In the genomic region with DNA sequence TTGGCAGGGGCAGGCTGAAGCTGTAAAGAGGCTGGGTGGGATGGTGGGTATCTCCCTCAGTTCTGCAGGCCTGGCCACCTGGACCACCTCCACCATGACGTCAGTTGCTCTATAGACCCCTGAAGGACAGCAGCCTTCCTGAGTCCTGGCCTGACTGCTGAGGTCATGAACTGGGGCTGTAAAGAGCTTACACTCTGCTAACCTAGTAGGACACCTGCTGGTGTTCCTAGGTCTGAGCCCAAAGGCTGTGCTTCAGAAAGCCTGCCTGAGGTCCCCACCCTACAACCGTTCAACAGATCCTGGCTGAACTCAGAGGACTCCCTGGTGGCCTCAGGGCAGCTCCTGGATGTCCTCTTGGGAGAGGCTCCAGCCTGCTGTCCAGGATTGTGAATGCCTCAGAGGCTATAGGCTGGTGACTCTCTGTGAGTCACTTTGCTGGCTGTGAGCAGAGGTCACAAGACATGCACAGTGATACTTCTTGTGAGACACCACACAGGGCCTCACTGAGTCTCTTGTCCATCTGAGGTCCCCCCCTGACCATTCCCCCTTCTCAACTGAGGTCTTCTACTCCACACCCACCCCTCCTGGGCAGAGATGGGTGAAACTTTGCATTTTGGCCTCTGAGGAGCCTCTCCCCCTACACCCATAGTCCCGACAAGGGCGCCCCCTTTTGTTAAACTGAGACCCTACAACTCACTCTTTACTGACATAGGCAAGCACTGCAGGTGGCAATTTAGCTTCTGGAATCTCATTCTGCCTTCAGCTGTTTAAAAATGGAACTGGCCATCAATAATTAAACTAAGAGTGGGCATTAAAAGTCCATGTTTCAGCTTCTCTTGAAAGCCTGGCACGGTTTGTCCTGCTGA, we compare ENCODE assay signal across 10 mouse cellular contexts.
A peak's percentile ranks its signal among the peaks of the same experiment; 100 is the strongest.
DNase-seq lines count a peak whose midpoint lies in the region; ATAC-seq and TF ChIP-seq lines count a peak whose summit lies in the region.
"Had no signal": no experiment of that assay in that cellular context is flagged by ENCODE, and none has a peak within 500 bp of the region (broad histone marks: within the 10 kb centered on the region; RNA-seq: fewer than 3 reads in every experiment).

No protein-coding gene starts in this region.

- no peak for ATAC-seq in forebrain, embryonic 15.5 days (replicated peaks)
- no peak for ATAC-seq in forebrain, embryonic 12.5 days (ENCODE audit: low FRiP score)
- ATAC-seq in inflammation-experienced regulatory T-cells, adult 6 months = no peak

- H3K4me1 ChIP-seq in forebrain, embryonic 15.5 days = peaks cover 23% of the 10 kb centered on the region
- H3K4me1 ChIP-seq in forebrain, embryonic 12.5 days = peaks cover 24% of the 10 kb centered on the region
- peaks cover 4% of the 10 kb centered on the region; the same call in 1 of the 2 replicates for H3K4me1 ChIP-seq in thymus, adult 2 months (replicated peaks; ENCODE audit: control insufficient read depth, insufficient read depth, low read length)

- DNase-seq in thymus, adult 2 months = peak; percentile 35
- DNase-seq in thymus, postnatal 36 days = no peak
- peak; percentile 34 to 38 for DNase-seq in kidney, postnatal 4 days
- no peak for DNase-seq in T-cell, adult 2 months (ENCODE audit: low spot score)
- no peak for DNase-seq in layer of hippocampus, postnatal 36 days

- TF ChIP-seq POLR2A in thymus, adult 2 months (IDR thresholded peaks at IDR 0.05; ENCODE audit: control insufficient read depth, extremely low read depth, insufficient read depth, low read length, poor library complexity) = no peak

- H3K4me2 ChIP-seq in forebrain, embryonic 15.5 days (replicated peaks) = no peak overlapping the region
- no peak overlapping the region for H3K4me2 ChIP-seq in forebrain, embryonic 12.5 days
- H3K4me2 ChIP-seq: hindbrain, embryonic 15.5 days had no signal

- WGBS in forebrain, embryonic 15.5 days = 52% methylated on average over 5 of the region's 5 CpGs
- 57% methylated on average over 5 of the region's 5 CpGs for WGBS in forebrain, embryonic 12.5 days
- WGBS in thymus, adult 2 months = 66% methylated on average over 5 of the region's 5 CpGs

- no peak for TF ChIP-seq CTCF in thymus, adult 2 months (IDR thresholded peaks at IDR 0.05; ENCODE audit: borderline replicate concordance, control insufficient read depth, extremely low read depth, insufficient read depth, low read length, poor library complexity)

- H3K27ac ChIP-seq in forebrain, embryonic 15.5 days (replicated peaks) = 0 out of 2 replicates have a peak overlapping the region, but pooled peaks have one; percentile 91
- H3K27ac ChIP-seq in forebrain, embryonic 12.5 days = no peak overlapping the region
- H3K27ac ChIP-seq in thymus, adult 2 months (ENCODE audit: control insufficient read depth, insufficient read depth, low read length) = no peak overlapping the region

- H3K36me3 ChIP-seq in forebrain, embryonic 15.5 days = no peaks in the 10 kb centered on the region
- H3K36me3 ChIP-seq in forebrain, embryonic 12.5 days (replicated peaks) = no peaks in the 10 kb centered on the region
- H3K36me3 ChIP-seq in thymus, adult 2 months (ENCODE audit: control insufficient read depth, insufficient read depth, low read length) = no peaks in the 10 kb centered on the region
- H3K36me3 ChIP-seq: G1E; hindbrain, embryonic 15.5 days had no signal

- H3K9ac ChIP-seq in forebrain, embryonic 15.5 days (replicated peaks) = no peak overlapping the region
- H3K9ac ChIP-seq in forebrain, embryonic 12.5 days = no peak overlapping the region
- H3K9ac ChIP-seq: hindbrain, embryonic 15.5 days had no signal

- H3K27me3 ChIP-seq in forebrain, embryonic 15.5 days = peaks cover 21% of the 10 kb centered on the region; the same call in 1 of the 2 replicates
- peaks cover 86% of the 10 kb centered on the region for H3K27me3 ChIP-seq in forebrain, embryonic 12.5 days
- H3K27me3 ChIP-seq in thymus, adult 2 months (ENCODE audit: control insufficient read depth, insufficient read depth, low read length) = no peaks in the 10 kb centered on the region

- no peaks in the 10 kb centered on the region for H3K9me3 ChIP-seq in forebrain, embryonic 15.5 days
- H3K9me3 ChIP-seq in forebrain, embryonic 12.5 days = no peaks in the 10 kb centered on the region
- H3K9me3 ChIP-seq: G1E; hindbrain, embryonic 15.5 days had no signal

- H3K4me3 ChIP-seq in forebrain, embryonic 15.5 days = no peak overlapping the region
- H3K4me3 ChIP-seq in forebrain, embryonic 12.5 days (replicated peaks) = no peak overlapping the region
- H3K4me3 ChIP-seq in thymus, adult 2 months (ENCODE audit: control insufficient read depth, insufficient read depth, low read length) = no peak overlapping the region
- H3K4me3 ChIP-seq: hindbrain, embryonic 15.5 days had no signal

Comparison
In these comparisons a context has a peak if more than half of its experiments do, and no peak if none do; other contexts are left out.
1. DNase-seq: peak in thymus, adult 2 months (single experiment) and kidney, postnatal 4 days (2 of 2); none in thymus, postnatal 36 days (0 of 2), T-cell, adult 2 months (single experiment) and layer of hippocampus, postnatal 36 days (0 of 2).